Mouse (Mus musculus) limb, embryonic 11.5 days (tissue): Measurements from ENCODE around the gene Spsb1. TPM values are rescaled to one million over a fixed set of nuclear protein-coding genes. Genes with fewer than 3 reads are reported as not detected.

Experiments
- ATAC-seq: fragments of 200-750 bp; cut with Nextera tagmentation; 2 replicates; pipeline ENCODE4 v1.8.0; 2017; ENCODE audit warnings: low read depth; ENCODE audit not compliant: insufficient number of reproducible peaks, low FRiP score, low TSS enrichment
- DNase-seq: peaks from one replicate; pipeline ENCODE4 v3.0.0-alpha.2; 2015; ENCODE audit warnings: low spot score
- H3K27ac ChIP-seq: fragments of 300-500 bp; sonication (generic); replicated peaks from 2 replicates; pipeline ENCODE4 v1.5.1; 2014; ENCODE audit warnings: low read depth, mild to moderate bottlenecking, low read length
- H3K27me3 ChIP-seq: fragments of 300-500 bp; sonication (generic); 2 replicates; pipeline ENCODE4 v1.6.1; 2014; ENCODE audit warnings: mild to moderate bottlenecking, low read length, mixed read lengths; ENCODE audit not compliant: control insufficient read depth, insufficient read depth
- H3K36me3 ChIP-seq: fragments of 300-500 bp; sonication (generic); 2 replicates; pipeline ENCODE4 v1.6.1; 2014; ENCODE audit warnings: mild to moderate bottlenecking, low read length, moderate library complexity, mixed read lengths; ENCODE audit not compliant: control insufficient read depth, insufficient read depth
- H3K4me1 ChIP-seq: fragments of 300-500 bp; sonication (generic); 2 replicates; pipeline ENCODE4 v1.6.1; 2014; ENCODE audit warnings: low read length, mixed read lengths; ENCODE audit not compliant: control insufficient read depth, insufficient read depth
- H3K4me2 ChIP-seq: fragments of 300-500 bp; sonication (generic); 2 replicates; pipeline ENCODE4 v1.6.1; 2014; ENCODE audit warnings: low read depth, mild to moderate bottlenecking, moderate library complexity; ENCODE audit not compliant: severe bottlenecking
- H3K4me3 ChIP-seq: fragments of 300-500 bp; sonication (generic); 2 replicates; pipeline ENCODE4 v1.5.1; 2014; ENCODE audit warnings: low read depth, low read length
- H3K9ac ChIP-seq: fragments of 300-500 bp; sonication (generic); 2 replicates; pipeline ENCODE4 v1.6.1; 2014; ENCODE audit warnings: mild to moderate bottlenecking, low read length
- H3K9me3 ChIP-seq: fragments of 300-500 bp; sonication (generic); 2 replicates; pipeline ENCODE4 v1.6.1; 2016; ENCODE audit warnings: low read length; ENCODE audit not compliant: control insufficient read depth
- WGBS: fragments of 180-500 bp; shearing (Covaris S2); extraction: QIAGEN DNeasy Blood & Tissue Kit; methylation state at CpG from one replicate; pipeline ENCODE4 v1.1.7; 2014; 5-methylcytosine and 5-hydroxymethylcytosine counted together
- polyA plus RNA-seq: library from polyadenylated mRNA; unstranded; fragments of >200 nt; fragmentation: Nextera tagmentation; extraction: Ambion mirVana; gene quantifications from 2 replicates; pipeline ENCODE4 v1.2.1, GENCODE M21; 2014

The Spsb1 gene
- polyA plus RNA-seq, 1 experiment from 2014 or later, result 16.4 TPM

- Histone ChIP-seq H3K36me3 (no peaks in the 10 kb centered on the region), H3K27ac (no peak overlapping the region), H3K4me3 (no peak overlapping the region), H3K27me3 (no peaks in the 10 kb centered on the region), H3K4me2 (no peak overlapping the region), H3K9me3 (no peaks in the 10 kb centered on the region), H3K4me1 (0 out of 2 replicates have a peak, but pooled peaks cover 2% of the 10 kb centered on the region), H3K9ac (no peak overlapping the region)
- ATAC-seq (no peak), DNase-seq (no peak)
- 67% methylated on average over 4 of the region's 4 CpGs for WGBS
These were observed 87.5 kb downstream of the Spsb1 start for GRCm38 (mm10) chr4:149867351-149867750.

DNA sequence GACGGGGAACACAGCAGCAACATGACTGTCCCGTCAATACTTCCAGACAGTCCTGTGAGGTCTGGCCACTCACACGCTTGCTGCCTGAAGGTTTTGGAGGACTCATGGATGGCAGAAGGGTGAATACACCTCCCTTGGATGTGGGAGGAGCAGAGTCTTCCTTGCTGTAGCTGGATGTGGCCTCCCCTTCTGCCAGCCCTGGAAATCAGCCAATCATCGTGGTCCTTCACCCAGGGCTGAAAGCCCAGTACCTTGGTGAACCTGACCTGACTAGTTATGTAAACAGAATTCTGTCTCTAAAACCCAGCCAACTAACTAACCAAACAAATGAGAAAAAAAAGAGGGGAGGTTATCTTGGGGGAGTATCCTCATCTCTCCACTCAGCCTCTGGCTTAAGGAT is 90.4 kb downstream of the Spsb1 start:
- no peak for ATAC-seq
- H3K4me3 ChIP-seq, result no peak overlapping the region
- H3K27ac ChIP-seq, result no peak overlapping the region

GRCm38 (mm10) chr4:149863522-149863921 is 91.3 kb downstream of the Spsb1 start:
- Histone ChIP-seq H3K9me3 (no peaks in the 10 kb centered on the region), H3K4me2 (no peak overlapping the region), H3K9ac (no peak overlapping the region), H3K36me3 (no peaks in the 10 kb centered on the region), H3K27ac (no peak overlapping the region), H3K4me3 (no peak overlapping the region), H3K4me1 (no peaks in the 10 kb centered on the region), H3K27me3 (no peaks in the 10 kb centered on the region)
- 88% methylated on average over 9 of the region's 9 CpGs for WGBS
- ATAC-seq, result no peak
- DNase-seq, result no peak

More for the DNA sequence above, 90.4 kb downstream of the Spsb1 start:
- DNase-seq, result no peak
- Histone ChIP-seq H3K9me3 (no peaks in the 10 kb centered on the region), H3K4me2 (no peak overlapping the region), H3K9ac (no peak overlapping the region; the same call in 1 of the 2 replicates), H3K36me3 (no peaks in the 10 kb centered on the region), H3K4me1 (no peaks in the 10 kb centered on the region), H3K27me3 (no peaks in the 10 kb centered on the region)
- 79% methylated on average over 4 of the region's 4 CpGs for WGBS

GRCm38 (mm10) chr4:149860393-149860792 is 94.5 kb downstream of the Spsb1 start:
- Histone ChIP-seq H3K36me3 (no peaks in the 10 kb centered on the region), H3K4me3 (no peak overlapping the region), H3K27me3 (no peaks in the 10 kb centered on the region), H3K4me2 (no peak overlapping the region), H3K4me1 (peaks cover 11% of the 10 kb centered on the region; the same call in 1 of the 2 replicates), H3K9me3 (no peaks in the 10 kb centered on the region), H3K27ac (no peak overlapping the region), H3K9ac (no peak overlapping the region)
- DNase-seq (no peak), ATAC-seq (no peak)
- WGBS, result 92% methylated on average over 6 of the region's 6 CpGs

DNA sequence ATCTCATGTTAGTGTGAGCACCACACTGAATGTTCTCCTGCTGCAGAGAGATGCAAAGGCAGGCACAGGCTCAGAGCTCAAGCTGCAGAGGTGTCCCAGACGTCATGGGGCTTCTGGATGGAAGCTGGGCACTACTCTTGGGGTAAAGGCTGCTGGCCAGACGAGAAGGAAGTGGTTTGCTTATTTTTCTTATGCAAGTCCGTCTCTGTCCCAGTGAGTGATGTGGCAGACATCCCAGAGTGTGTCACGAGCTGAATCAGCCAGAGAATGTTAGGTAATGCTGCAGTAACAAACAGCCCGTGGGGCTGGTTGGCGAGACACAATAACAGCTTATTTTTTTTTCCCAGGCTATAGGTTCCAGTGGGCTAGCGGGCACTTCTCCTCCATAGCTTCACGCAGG is 96.3 kb downstream of the Spsb1 start:
- Histone ChIP-seq H3K27me3 (no peaks in the 10 kb centered on the region), H3K36me3 (no peaks in the 10 kb centered on the region), H3K27ac (no peak overlapping the region), H3K9me3 (no peaks in the 10 kb centered on the region), H3K9ac (no peak overlapping the region), H3K4me2 (no peak overlapping the region), H3K4me1 (peaks cover 21% of the 10 kb centered on the region), H3K4me3 (no peak overlapping the region)
- DNase-seq, result no peak
- WGBS, result 80% methylated on average over 8 of the region's 8 CpGs
- no peak for ATAC-seq

DNA sequence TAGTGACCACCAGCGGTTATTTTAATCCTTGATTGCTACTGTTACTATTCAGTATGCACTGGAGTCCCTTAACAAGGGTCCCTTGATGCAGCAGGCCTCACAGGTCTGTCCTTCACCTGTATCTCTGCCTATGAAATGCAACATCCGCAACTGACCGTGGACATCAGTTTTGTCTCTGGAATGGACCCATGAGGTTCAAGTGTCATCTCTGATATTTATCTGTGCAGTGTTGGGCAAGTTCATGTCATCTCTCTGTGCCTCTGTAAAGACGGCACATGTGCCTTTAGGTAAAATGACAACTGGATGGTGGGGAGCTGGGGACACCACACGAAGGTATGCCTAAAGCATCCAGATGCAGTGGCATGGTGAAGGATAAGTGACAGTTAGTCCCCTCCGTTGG is 96.7 kb downstream of the Spsb1 start:
- 83% methylated on average over 6 of the region's 6 CpGs for WGBS
- H3K36me3 ChIP-seq, result no peaks in the 10 kb centered on the region
- DNase-seq (no peak), ATAC-seq (no peak)
- H3K27me3 ChIP-seq, result no peaks in the 10 kb centered on the region
- no peaks in the 10 kb centered on the region for H3K9me3 ChIP-seq
- no peak overlapping the region for H3K4me3 ChIP-seq
- no peak overlapping the region for H3K9ac ChIP-seq
- no peak overlapping the region for H3K27ac ChIP-seq
- no peak overlapping the region for H3K4me2 ChIP-seq
- peaks cover 21% of the 10 kb centered on the region for H3K4me1 ChIP-seq

- 81% methylated on average over 3 of the region's 3 CpGs for WGBS
- Histone ChIP-seq H3K27me3 (no peaks in the 10 kb centered on the region), H3K4me2 (no peak overlapping the region), H3K4me3 (no peak overlapping the region), H3K9ac (no peak overlapping the region), H3K4me1 (peaks cover 21% of the 10 kb centered on the region), H3K27ac (no peak overlapping the region), H3K36me3 (no peaks in the 10 kb centered on the region), H3K9me3 (no peaks in the 10 kb centered on the region)
- no peak for DNase-seq
- no peak for ATAC-seq
These were observed 97.2 kb downstream of the Spsb1 start for GRCm38 (mm10) chr4:149857688-149858087.

DNA sequence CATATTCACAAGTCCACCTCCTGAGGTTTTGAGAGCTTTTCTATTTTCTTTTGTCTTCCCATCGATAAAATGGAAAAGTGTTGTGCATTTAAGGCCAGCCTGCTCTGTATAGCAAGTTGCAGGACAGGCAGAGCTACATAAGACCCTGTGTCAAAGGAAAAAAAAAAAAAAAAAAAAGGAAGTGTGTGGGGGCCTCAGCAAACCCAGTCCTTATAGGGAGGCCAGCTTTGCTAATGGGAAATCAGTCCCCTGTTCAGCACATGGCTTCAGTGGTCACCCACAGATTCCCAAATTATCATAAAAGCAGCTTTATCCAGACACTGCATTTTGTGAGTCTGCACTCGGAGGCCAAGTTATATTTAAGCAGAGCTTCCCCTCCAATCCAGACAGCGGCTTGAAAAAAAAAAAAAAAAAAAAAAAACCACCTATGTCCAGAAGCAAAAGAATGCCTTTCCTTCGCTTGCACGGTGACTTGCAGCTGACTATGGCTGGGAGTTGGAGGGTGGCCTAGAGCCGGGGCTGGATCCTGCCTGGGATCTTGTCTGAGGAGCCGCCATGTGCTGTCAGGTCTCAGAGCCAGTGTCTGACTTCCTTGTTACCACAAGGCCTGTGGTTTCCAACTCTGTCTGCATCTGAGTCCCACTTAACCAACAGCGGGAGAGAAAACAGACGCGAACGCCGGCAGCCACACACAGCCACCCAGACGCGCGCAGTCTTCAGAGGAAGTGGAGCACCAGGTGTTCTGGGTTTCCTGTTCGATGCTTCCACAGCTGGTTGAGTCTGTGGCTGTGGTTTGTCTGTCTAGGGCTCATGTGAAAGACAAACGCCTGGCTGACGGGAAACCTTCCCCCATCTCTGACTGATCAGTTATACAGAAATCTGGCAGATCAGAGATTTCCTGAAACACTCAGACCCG is 98.7 kb downstream of the Spsb1 start:
- peak overlapping the region; percentile 77 for H3K27ac ChIP-seq
- H3K27me3 ChIP-seq, result no peaks in the 10 kb centered on the region
- peaks cover 21% of the 10 kb centered on the region for H3K4me1 ChIP-seq
- no peaks in the 10 kb centered on the region for H3K9me3 ChIP-seq
- no peak for ATAC-seq
- no peak overlapping the region for H3K9ac ChIP-seq
- peak; percentile 60 for DNase-seq
- WGBS, result 58% methylated on average over 19 of the region's 19 CpGs
- no peaks in the 10 kb centered on the region for H3K36me3 ChIP-seq
- H3K4me2 ChIP-seq, result no peak overlapping the region
- no peak overlapping the region for H3K4me3 ChIP-seq
